Mouse (Mus musculus): ENCODE measurements around the gene Irx3. TPM values are rescaled to one million over a fixed set of nuclear protein-coding genes. Genes with fewer than 3 reads are reported as not detected.

Gene Irx3
- total RNA-seq, 1 experiment from 2014 or later = not detected

DNA sequence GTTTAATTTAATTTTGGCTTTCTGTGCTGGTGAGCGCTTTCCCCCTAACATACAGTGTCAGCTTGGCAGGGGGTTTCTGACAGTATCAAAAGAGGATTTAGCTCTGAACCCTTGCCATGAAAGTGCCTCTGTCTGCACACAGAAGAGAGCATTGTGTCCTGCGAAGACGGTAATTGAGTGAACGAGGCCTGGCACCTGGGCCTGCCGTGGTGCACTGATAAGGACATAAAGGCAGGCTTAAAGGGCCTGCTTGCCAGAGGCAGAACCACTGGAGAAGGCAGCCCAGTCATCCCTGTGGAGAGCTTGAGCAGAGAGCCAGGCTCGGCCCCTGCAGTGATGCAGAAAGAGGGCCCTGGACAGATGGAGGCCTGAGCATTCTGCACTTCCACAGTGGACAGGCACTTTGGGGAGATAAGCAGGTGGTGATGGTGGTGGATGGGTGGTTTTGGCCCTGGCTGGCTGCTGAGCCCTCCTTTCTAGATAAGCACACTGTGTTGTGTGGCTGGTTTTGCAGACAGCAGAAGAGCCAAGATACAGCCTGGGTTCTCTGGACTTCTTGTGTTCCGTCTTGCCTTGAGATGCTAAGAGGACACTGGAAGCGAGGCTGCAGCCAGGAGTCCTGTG is 36.3 kb downstream of the Irx3 start:
- ATAC-seq (replicated peaks in 1 of 2; ENCODE audit: insufficient read depth in 1 of 2, low FRiP score in 2 of 2, low TSS enrichment in 1 of 2, low read depth in 1 of 2, poor library complexity in 2 of 2, severe bottlenecking in 2 of 2) = no peak

DNA sequence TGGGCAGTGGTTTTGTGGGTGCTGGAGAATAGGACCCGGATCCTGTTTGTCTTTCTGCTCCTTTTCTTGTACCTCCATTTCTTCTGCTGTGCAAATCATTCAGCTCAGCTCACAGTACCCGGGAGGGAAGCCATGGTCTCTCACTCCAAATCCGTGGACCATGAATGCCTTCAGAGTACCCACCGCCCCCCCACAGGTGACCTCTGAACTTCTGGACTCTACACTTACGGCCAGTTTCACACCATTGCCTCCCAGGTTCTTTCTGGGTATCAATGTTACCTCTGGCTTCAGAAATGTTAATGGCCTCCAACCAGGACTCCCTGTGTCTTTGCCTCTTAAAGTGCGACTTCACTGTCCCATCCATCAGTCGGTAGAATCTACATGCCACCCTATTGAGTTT is 46.3 kb downstream of the Irx3 start:
- ATAC-seq (replicated peaks in 1 of 2; ENCODE audit: insufficient read depth in 1 of 2, low FRiP score in 2 of 2, low TSS enrichment in 1 of 2, low read depth in 1 of 2, poor library complexity in 2 of 2, severe bottlenecking in 2 of 2) = no peak

GRCm38 (mm10) chr8:91755062-91755461 is 46.8 kb downstream of the Irx3 start:
- ATAC-seq (replicated peaks in 1 of 2; ENCODE audit: insufficient read depth in 1 of 2, low FRiP score in 2 of 2, low TSS enrichment in 1 of 2, low read depth in 1 of 2, poor library complexity in 2 of 2, severe bottlenecking in 2 of 2) = no peak

- no peak for ATAC-seq (replicated peaks in 1 of 2; ENCODE audit: insufficient read depth in 1 of 2, low FRiP score in 2 of 2, low TSS enrichment in 1 of 2, low read depth in 1 of 2, poor library complexity in 2 of 2, severe bottlenecking in 2 of 2)
Measured at GRCm38 (mm10) chr8:91750794-91751125, 51.1 kb downstream of the Irx3 start.

DNA sequence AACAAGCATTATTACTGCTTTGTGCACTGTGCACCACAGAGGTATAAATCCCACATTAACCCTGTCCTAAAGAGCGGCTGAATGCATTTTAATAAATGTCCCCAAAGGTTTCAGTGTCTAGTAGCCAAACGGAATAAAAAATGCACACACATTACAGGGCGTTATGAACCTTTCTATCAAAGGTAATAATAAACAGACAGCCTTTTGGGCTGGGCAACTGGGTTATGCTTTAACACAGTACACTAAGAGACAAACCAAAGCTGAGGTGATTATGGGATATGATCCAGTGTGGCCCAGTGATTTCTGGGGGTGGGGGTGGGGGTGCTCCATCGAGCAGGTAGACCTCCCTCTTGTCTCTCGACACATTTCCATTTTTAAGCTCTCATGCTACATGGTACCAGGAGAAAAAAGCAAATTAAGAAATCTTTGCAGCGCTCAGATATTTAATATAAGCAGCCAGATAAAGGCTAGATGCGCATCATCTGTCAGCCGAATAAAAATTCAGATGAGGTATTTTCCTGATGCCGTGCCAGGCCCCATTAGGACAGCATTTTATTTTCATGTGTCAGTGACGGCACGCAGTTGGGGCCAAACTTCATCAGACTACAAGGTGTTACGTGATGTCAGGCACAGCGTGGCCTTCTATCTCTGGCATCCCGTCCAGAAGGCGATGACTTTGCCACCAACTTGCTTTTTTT is 51.6 kb downstream of the Irx3 start:
- ATAC-seq (replicated peaks in 1 of 2; ENCODE audit: insufficient read depth in 1 of 2, low FRiP score in 2 of 2, low TSS enrichment in 1 of 2, low read depth in 1 of 2, poor library complexity in 2 of 2, severe bottlenecking in 2 of 2) = no peak

- ATAC-seq (replicated peaks in 1 of 2; ENCODE audit: insufficient read depth in 1 of 2, low FRiP score in 2 of 2, low TSS enrichment in 1 of 2, low read depth in 1 of 2, poor library complexity in 2 of 2, severe bottlenecking in 2 of 2) = no peak
Measured at GRCm38 (mm10) chr8:91749412-91749811, 52.5 kb downstream of the Irx3 start.

Measured in hematopoietic stem cell, adult 5-6 weeks (primary cell).